Comparison of ENCODE assay signal across 8 mouse cellular contexts in the genomic region with DNA sequence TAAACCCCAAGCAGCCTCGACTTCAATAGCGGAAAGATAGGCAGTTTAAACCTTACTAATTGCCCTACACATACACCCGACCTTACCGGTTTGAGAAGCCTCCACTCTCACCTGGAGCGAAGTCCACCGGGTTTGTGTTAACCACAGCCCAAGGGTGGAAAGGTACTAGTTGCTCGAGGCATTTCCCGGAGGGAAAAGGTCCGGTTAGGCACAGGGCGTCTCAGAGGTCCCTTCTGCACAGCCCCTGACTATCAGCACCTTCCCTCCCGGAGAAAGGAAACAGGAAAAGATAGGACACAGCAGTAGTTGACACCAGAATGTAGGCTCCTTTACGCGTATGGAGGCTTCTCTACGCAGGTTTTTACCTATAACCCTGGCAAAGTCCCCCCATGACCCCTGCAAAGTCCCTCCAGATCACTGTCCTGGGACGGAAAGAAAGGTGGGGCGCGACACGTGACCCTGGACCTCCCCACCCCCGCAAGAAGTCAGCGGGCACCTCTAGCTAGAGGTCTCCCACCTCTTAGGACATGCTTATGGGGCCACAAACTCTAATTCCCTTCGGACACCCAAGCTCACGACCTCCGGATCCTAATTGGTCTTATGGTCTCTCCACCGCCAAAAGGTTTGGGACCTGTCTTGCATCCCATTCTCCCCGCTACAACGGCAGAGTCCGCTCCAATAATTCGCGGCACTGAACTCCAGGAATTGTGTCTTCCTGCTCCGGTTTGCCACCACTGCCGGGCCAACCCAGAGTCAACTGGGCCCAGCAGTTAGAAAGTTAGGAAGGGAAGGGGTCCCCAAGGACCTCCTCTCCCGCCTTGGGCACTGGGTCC. TPM values are rescaled to one million over a fixed set of nuclear protein-coding genes. Genes with fewer than 3 reads are reported as not detected.
A peak's percentile ranks its signal among the peaks of the same experiment; 100 is the strongest.
DNase-seq lines count a peak whose midpoint lies in the region; ATAC-seq and TF ChIP-seq lines count a peak whose summit lies in the region.

No protein-coding gene starts in this region.

- H3K4me2 ChIP-seq in forebrain, embryonic 16.5 days (ENCODE audit: low read length), result peak overlapping the region; percentile 98
- peak overlapping the region; percentile 97 for H3K4me2 ChIP-seq in midbrain, embryonic 13.5 days (replicated peaks)

- peak overlapping the region; percentile 81 for H3K4me3 ChIP-seq in G1E (ENCODE audit: low read depth, low read length)
- peak overlapping the region; percentile 71 for H3K4me3 ChIP-seq in forebrain, embryonic 16.5 days (replicated peaks; ENCODE audit: low read length)
- peak overlapping the region; percentile 58 for H3K4me3 ChIP-seq in midbrain, embryonic 13.5 days (replicated peaks)

- DNase-seq in cerebellum, adult 18-20 months, result peak; percentile 26 to 29
- no peak for DNase-seq in cerebellum, adult 11 months
- DNase-seq in G1E (ENCODE audit: low spot score) (peak; percentile 23), MN1 (ENCODE audit: low spot score) (no peak)
- peak; percentile 66 to 67 for DNase-seq in kidney, adult 8-10 months
- DNase-seq in layer of hippocampus, postnatal 10 days (ENCODE audit: low spot score in 2 of 2), result no peak

- peaks cover 40% of the 10 kb centered on the region for H3K4me1 ChIP-seq in G1E (ENCODE audit: insufficient read depth, low read depth, low read length)
- peaks cover 22% of the 10 kb centered on the region for H3K4me1 ChIP-seq in forebrain, embryonic 16.5 days (replicated peaks; ENCODE audit: control insufficient read depth, insufficient read depth, low read length)
- peaks cover 24% of the 10 kb centered on the region for H3K4me1 ChIP-seq in midbrain, embryonic 13.5 days (replicated peaks)

- H3K27ac ChIP-seq in forebrain, embryonic 16.5 days (ENCODE audit: low read length), result no peak overlapping the region
- no peak overlapping the region for H3K27ac ChIP-seq in midbrain, embryonic 13.5 days

- H3K9ac ChIP-seq in forebrain, embryonic 16.5 days (replicated peaks; ENCODE audit: low read depth, low read length), result peak overlapping the region; percentile 77
- H3K9ac ChIP-seq in midbrain, embryonic 13.5 days (replicated peaks), result peak overlapping the region; percentile 79

- H3K27me3 ChIP-seq in G1E (ENCODE audit: insufficient read depth, low read length), result peaks cover 9% of the 10 kb centered on the region; the same call in 1 of the 2 replicates
- H3K27me3 ChIP-seq in forebrain, embryonic 16.5 days (replicated peaks; ENCODE audit: control insufficient read depth, insufficient read depth, low read length), result no peaks in the 10 kb centered on the region
- 0 out of 2 replicates have a peak, but pooled peaks cover 6% of the 10 kb centered on the region for H3K27me3 ChIP-seq in midbrain, embryonic 13.5 days

- 1% methylated on average over 32 of the region's 32 CpGs for WGBS in forebrain, embryonic 16.5 days
- WGBS in midbrain, embryonic 13.5 days, result 1% methylated on average over 32 of the region's 32 CpGs

- peaks cover 25% of the 10 kb centered on the region for H3K36me3 ChIP-seq in G1E (replicated peaks)
- no peaks in the 10 kb centered on the region for H3K36me3 ChIP-seq in forebrain, embryonic 16.5 days (ENCODE audit: control insufficient read depth, insufficient read depth)
- H3K36me3 ChIP-seq in midbrain, embryonic 13.5 days, result no peaks in the 10 kb centered on the region

- no peak for TF ChIP-seq CTCF in G1E (IDR thresholded peaks at IDR 0.05; ENCODE audit: low read depth, low read length)

- ATAC-seq in G1E (ENCODE audit: extremely low read depth, insufficient number of reproducible peaks, low FRiP score, poor library complexity, severe bottlenecking), result no peak
- no peak for ATAC-seq in forebrain, embryonic 16.5 days
- ATAC-seq in midbrain, embryonic 13.5 days, result no peak; the same call in 1 of the 2 replicates

- no peaks in the 10 kb centered on the region for H3K9me3 ChIP-seq in G1E (replicated peaks)
- H3K9me3 ChIP-seq in forebrain, embryonic 16.5 days (ENCODE audit: control insufficient read depth, low read length), result no peaks in the 10 kb centered on the region
- H3K9me3 ChIP-seq in midbrain, embryonic 13.5 days, result no peaks in the 10 kb centered on the region

RNA-seq across cellular contexts. Expression of a gene that starts 1.1 kb away (rescaled TPM):
- total RNA-seq in G1E (2014; fragmentation: Nextera tagmentation) (9.1 and 12.0 TPM in 2 replicates), G1E (2017) (16.7 and 18.8 TPM in 2 replicates)
- 8.4 and 10.9 TPM in 2 replicates for polyA plus RNA-seq in G1E (2012)
- polyA plus RNA-seq in forebrain, embryonic 16.5 days (2015; fragmentation: Nextera tagmentation; extraction: Ambion mirVana), result 37.5 and 40.7 TPM in 2 replicates
- polyA plus RNA-seq in midbrain, embryonic 13.5 days (2015; fragmentation: Nextera tagmentation; extraction: Ambion mirVana), result 25.3 and 27.7 TPM in 2 replicates
- total RNA-seq in layer of hippocampus, postnatal 10 days (2021), result 10 to 100 TPM; 44.1 to 45.8 TPM

Comparison
In these comparisons a context has a peak if more than half of its experiments do, and no peak if none do; other contexts are left out.
1. DNase-seq: peak in cerebellum, adult 18-20 months (2 of 2), G1E (single experiment) and kidney, adult 8-10 months (2 of 2); none in cerebellum, adult 11 months (single experiment), MN1 (single experiment) and layer of hippocampus, postnatal 10 days (0 of 2).
2. Peak in every context shown above with its lines, with median percentiles within 50 percentile points of each other: H3K4me3 ChIP-seq.